Mouse (Mus musculus): ENCODE data around the gene Pom121.

DNA sequence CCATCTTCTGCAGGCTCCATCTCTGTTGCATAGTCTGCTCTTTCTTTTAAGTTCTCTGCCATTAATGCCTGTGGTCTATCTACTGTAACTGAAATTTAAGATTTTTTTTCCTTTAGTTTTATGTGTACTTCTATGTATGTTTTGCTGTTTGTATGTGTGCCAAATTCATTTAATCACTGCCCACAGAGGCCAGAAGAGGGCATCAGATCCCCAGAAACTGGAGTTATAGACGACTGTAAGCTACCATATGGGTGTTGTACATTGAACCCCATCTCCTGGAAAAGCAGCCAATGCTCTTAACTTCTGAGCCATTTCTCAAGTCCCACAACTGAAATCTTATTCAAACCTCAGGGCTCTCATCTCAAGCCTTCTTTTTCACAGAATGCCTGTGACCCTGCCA lies 47.9 kb downstream of the Pom121 start:
- no peak for TF ChIP-seq CTCF (IDR thresholded peaks at IDR 0.05; ENCODE audit: low read depth)
- TF ChIP-seq EP300 (IDR thresholded peaks at IDR 0.05; ENCODE audit: low read depth): no peak
